Mouse (Mus musculus): ENCODE data around the gene Slc38a1.

DNA sequence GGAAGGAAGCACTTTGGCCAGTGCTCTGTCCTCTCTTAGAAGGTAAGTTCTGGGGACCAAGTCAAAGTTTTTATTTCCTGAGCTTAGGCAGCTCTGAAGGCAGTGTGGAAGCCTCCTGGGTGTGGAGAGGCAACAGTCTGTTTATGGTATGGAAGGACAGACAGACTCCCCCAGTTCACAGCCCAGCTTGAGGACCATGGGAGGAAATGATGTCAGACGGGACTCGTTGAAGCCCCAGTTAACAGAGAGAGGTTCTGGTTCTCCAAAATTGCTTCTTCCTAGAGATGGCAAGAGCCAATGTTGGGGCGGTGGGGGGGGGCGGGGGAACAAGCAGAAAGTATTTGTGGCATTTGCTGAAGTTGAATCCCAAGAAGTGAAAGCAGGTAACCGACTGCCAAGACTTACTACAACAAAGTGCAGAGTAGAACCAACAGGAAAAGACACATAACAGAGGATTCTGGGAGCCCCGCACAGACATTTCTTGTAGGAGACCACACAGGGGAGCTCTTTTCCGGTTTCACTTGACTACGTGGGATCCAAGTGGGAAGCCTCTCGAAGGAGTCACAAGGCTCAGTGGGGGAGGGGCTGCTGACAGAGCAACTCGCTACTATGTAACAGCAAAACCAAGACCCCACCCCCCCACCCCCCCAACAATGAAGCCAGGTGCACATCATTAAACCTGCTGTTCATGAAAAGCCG is 41.6 kb upstream of the Slc38a1 start:
- TF ChIP-seq CTCF (IDR thresholded peaks at IDR 0.05; ENCODE audit: insufficient read depth, low read depth, low read length) (no peak), POLR2A (IDR thresholded peaks at IDR 0.05; ENCODE audit: insufficient read depth, low read depth, low read length) (no peak)

Data from olfactory bulb, adult 2 months (tissue).